Mouse (Mus musculus) heart, embryonic 16.5 days (tissue): ENCODE measurements around the gene Vmn1r94. TPM values are rescaled to one million over a fixed set of nuclear protein-coding genes. Genes with fewer than 3 reads are reported as not detected.
"Not testable (repeated sequence)": the region's sequence is repeated elsewhere in the genome, so short reads cannot be mapped to it uniquely, and the experiment has no call there.

Experiments used
- ATAC-seq: fragments of 200-750 bp; cut with Nextera tagmentation; replicated peaks from 2 replicates; pipeline ENCODE4 v1.8.0; 2017; ENCODE audit warnings: moderate number of reproducible peaks; ENCODE audit not compliant: insufficient read depth, low FRiP score; ENCODE audit errors: extremely low read depth
- H3K27ac ChIP-seq: fragments of 300-500 bp; sonication (generic); 2 replicates; pipeline ENCODE4 v1.5.1; 2014; ENCODE audit warnings: mild to moderate bottlenecking, low read length, control low read depth, moderate library complexity
- H3K27me3 ChIP-seq: fragments of 300-500 bp; sonication (generic); 2 replicates; pipeline ENCODE4 v1.6.1; 2014; ENCODE audit warnings: low read length, mixed read lengths; ENCODE audit not compliant: control insufficient read depth, insufficient read depth
- H3K36me3 ChIP-seq: fragments of 300-500 bp; sonication (generic); 2 replicates; pipeline ENCODE4 v1.6.1; 2014; ENCODE audit not compliant: control insufficient read depth, insufficient read depth
- H3K4me1 ChIP-seq: fragments of 300-500 bp; sonication (generic); 2 replicates; pipeline ENCODE4 v1.6.1; 2014; ENCODE audit warnings: low read length, mixed read lengths; ENCODE audit not compliant: control insufficient read depth, insufficient read depth
- H3K4me2 ChIP-seq: fragments of 300-500 bp; sonication (generic); 2 replicates; pipeline ENCODE4 v1.6.1; 2014; ENCODE audit warnings: low read depth, mild to moderate bottlenecking, control low read depth, low read length
- H3K4me3 ChIP-seq: fragments of 300-500 bp; sonication (generic); 2 replicates; pipeline ENCODE4 v1.5.1; 2014; ENCODE audit warnings: mild to moderate bottlenecking, control low read depth, low read length
- H3K9ac ChIP-seq: fragments of 300-500 bp; sonication (generic); 2 replicates; pipeline ENCODE4 v1.6.1; 2014; ENCODE audit warnings: low read length, control low read depth
- H3K9me3 ChIP-seq: fragments of 300-500 bp; sonication (generic); replicated peaks from 2 replicates; pipeline ENCODE4 v1.6.1; 2016; ENCODE audit warnings: low read length; ENCODE audit not compliant: control insufficient read depth
- WGBS: fragments of 180-500 bp; shearing (Covaris S2); extraction: QIAGEN DNeasy Blood & Tissue Kit; methylation state at CpG from one replicate; pipeline ENCODE4 v1.1.7; 2014; 5-methylcytosine and 5-hydroxymethylcytosine counted together
- polyA plus RNA-seq: library from polyadenylated mRNA; unstranded; fragments of >200 nt; fragmentation: Nextera tagmentation; extraction: Ambion mirVana; gene quantifications from 2 replicates; pipeline ENCODE4 v1.2.1, GENCODE M21; 2015

The Vmn1r94 gene
- not detected in 2 replicates for polyA plus RNA-seq

DNA sequence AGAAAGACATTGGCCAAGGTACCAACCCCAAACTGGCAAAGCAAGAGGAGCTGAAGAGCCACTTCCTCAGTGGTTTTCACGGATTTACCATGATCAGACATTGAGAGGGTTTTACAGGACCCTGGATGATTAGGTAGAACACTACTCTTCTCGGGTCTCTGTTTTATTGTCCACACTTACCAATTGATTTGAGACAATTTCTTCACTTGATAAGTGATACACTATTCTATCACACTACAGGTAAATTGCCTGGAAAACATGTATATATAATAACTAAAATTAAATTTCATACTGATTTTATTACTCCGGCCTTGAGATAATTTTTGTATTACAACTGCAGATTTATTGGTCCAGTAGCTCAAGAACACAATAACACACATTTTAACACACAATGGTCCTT is at the start of gene Vmn1r94:
Gene Vmn1r94, minus strand, starts transcription at position 101 of the 400 bp plus-strand sequence.
- not testable (repeated sequence) for H3K9me3 ChIP-seq, H3K9ac ChIP-seq, H3K27me3 ChIP-seq, H3K36me3 ChIP-seq, H3K27ac ChIP-seq, ATAC-seq, H3K4me1 ChIP-seq, H3K4me3 ChIP-seq, H3K4me2 ChIP-seq
- WGBS: no CpG with 5 or more reads among the region's 3 CpGs

DNA sequence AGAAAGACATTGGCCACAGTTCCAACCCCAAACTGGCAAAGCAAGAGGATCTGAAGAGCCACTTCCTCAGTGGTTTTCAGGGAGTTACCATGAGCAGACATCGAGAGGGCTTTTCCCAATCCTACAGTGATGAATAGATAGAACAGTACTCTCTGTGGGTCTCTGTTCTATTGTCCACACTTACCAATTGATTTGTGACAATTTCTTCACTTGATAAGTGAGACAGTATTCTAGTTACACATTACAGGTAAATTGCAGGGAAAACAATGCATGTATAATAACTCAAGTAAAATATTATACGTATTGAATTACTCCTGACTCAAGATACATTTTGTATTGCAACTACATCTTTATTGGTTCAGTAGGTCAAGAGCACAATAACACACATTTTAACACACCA is 37.3 kb upstream of the Vmn1r94 start, which contains the start of gene Gm6164:
Gene Gm6164, minus strand, starts transcription at position 101 of the 400 bp plus-strand sequence.
- H3K27me3 ChIP-seq, ATAC-seq, H3K36me3 ChIP-seq, H3K4me3 ChIP-seq, H3K27ac ChIP-seq, H3K9me3 ChIP-seq, H3K4me1 ChIP-seq, H3K9ac ChIP-seq, H3K4me2 ChIP-seq: not testable (repeated sequence)
- WGBS: no CpG with 5 or more reads among the region's 2 CpGs

DNA sequence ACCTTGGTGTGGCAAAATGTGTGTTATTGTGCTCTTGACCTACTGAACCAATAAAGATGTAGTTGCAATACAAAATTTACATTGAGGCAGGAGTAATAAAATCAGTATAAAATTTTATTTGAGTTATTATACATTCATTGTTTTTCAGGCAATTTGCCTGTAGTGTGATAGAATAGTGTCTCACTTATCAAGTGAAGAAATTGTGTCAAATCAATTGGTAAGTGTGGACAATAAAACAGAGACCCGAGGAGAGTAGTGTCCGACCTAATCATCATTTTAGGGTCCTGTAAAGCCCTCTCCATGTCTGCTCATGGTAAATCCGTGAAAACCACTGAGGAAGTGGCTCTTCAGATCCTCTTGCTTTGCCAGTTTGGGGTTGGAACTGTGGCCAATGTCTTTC is 25.2 kb upstream of the Vmn1r94 start, which contains the start of gene Vmn1r95:
Gene Vmn1r95, plus strand, starts transcription at position 301 of the 400 bp plus-strand sequence.
- H3K27me3 ChIP-seq, H3K4me3 ChIP-seq, ATAC-seq, H3K36me3 ChIP-seq, H3K4me1 ChIP-seq, H3K4me2 ChIP-seq, H3K9ac ChIP-seq, H3K9me3 ChIP-seq, H3K27ac ChIP-seq: not testable (repeated sequence)
- no CpG with 5 or more reads among the region's 3 CpGs for WGBS

DNA sequence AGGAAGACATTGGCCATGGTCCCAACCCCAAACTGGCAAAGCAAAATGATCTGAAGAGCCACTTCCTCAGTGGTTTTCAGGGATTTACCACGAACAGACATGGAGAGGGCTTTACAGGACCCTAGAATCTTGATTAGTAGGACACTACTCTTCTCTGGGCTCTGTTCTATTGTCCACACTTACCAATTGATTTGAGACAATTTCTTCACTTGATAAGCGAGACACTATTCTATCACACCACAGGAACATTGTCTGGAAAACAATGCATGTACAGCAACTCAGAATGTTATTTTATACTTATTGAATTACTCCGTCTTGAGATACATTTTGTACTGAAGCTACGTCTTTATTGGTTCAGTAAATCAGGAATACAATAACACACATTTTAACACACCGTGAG is 29.2 kb downstream of the Vmn1r94 start, which contains the start of gene Vmn1r93:
Gene Vmn1r93, minus strand, starts transcription at position 101 of the 400 bp plus-strand sequence.
- not testable (repeated sequence) for H3K27ac ChIP-seq, H3K9ac ChIP-seq, ATAC-seq, H3K36me3 ChIP-seq, H3K4me3 ChIP-seq, H3K9me3 ChIP-seq, H3K4me1 ChIP-seq, H3K4me2 ChIP-seq, H3K27me3 ChIP-seq
- no CpG with 5 or more reads among the region's 5 CpGs for WGBS

DNA sequence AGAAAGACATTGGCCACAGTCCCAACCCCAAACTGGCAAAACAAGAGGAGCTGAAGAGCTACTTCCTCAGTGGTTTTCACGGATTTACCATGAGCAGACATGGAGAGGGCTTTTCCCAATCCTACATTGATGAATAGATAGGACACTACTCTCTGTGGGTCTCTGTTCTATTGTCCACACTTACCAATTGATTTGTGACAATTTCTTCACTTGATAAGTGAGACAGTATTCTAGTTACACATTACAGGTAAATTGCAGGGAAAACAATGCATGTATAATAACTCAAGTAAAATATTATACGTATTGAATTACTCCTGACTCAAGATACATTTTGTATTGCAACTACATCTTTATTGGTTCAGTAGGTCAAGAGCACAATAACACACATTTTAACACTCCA is 45.7 kb downstream of the Vmn1r94 start, which contains the start of gene Gm16442:
Gene Gm16442, minus strand, starts transcription at position 101 of the 400 bp plus-strand sequence.
- H3K9ac ChIP-seq, H3K36me3 ChIP-seq, H3K4me3 ChIP-seq, H3K27ac ChIP-seq, H3K4me1 ChIP-seq, H3K4me2 ChIP-seq, H3K27me3 ChIP-seq, ATAC-seq, H3K9me3 ChIP-seq: not testable (repeated sequence)
- no CpG with 5 or more reads among the region's 2 CpGs for WGBS

Other genes with a start within 250 kb of the Vmn1r94 start
- 17.6 and 19.0 TPM in 2 replicates for gene Pvr, start 247.2 kb downstream of the Vmn1r94 start, polyA plus RNA-seq
- 1.8 and 2.2 TPM in 2 replicates for gene Igsf23, start 217.6 kb downstream of the Vmn1r94 start, polyA plus RNA-seq
- 0.11 TPM in 1 of 2 replicates, not detected in the other for gene Ceacam20, start 203.0 kb downstream of the Vmn1r94 start, polyA plus RNA-seq
- 0.04 TPM in 1 of 2 replicates, not detected in the other for gene Nlrp9b, start 176.9 kb downstream of the Vmn1r94 start, polyA plus RNA-seq
- not detected in 2 replicates for gene Vmn1r91, start 68.7 kb downstream of the Vmn1r94 start, polyA plus RNA-seq
- gene Gm16442, start 45.8 kb downstream of the Vmn1r94 start, polyA plus RNA-seq: not detected in 2 replicates
- not detected in 2 replicates for gene Vmn1r93, start 29.3 kb downstream of the Vmn1r94 start, polyA plus RNA-seq
- gene Vmn1r95, start 25.3 kb upstream of the Vmn1r94 start, polyA plus RNA-seq: not detected in 2 replicates
- not detected in 2 replicates for gene Gm6164, start 37.2 kb upstream of the Vmn1r94 start, polyA plus RNA-seq
- gene Gm4498, start 65.5 kb upstream of the Vmn1r94 start, polyA plus RNA-seq: not detected in 2 replicates
- not detected in 2 replicates for gene Gm5890, start 94.5 kb upstream of the Vmn1r94 start, polyA plus RNA-seq
- not detected in 2 replicates for gene Gm4133, start 165.7 kb upstream of the Vmn1r94 start, polyA plus RNA-seq
- not detected in 2 replicates for gene Gm5728, start 207.0 kb upstream of the Vmn1r94 start, polyA plus RNA-seq
- not detected in 2 replicates for gene Vmn1r100, start 249.6 kb upstream of the Vmn1r94 start, polyA plus RNA-seq